Mouse (Mus musculus): Measurements from ENCODE around the gene Rrp7a.

DNA sequence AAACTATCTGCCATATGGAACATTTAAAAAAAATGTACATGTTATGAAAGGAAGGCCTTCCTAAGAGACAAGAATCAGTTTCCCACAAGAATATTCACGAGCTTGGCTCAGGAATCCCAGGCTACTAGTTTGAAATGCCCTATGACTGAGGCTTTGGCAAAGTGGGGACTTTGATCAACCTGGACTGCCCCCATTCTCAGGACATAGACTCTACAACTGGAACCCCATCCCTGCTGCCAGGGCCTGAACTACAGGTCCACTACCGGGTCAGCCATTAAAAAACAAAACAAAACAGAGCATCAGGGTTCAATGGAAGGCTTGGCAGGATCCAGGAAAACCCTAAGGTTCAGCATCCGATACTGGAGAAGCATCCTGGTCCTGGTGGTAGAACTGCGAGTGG, 28.1 kb upstream of the Rrp7a start:
- TF ChIP-seq POLR2A (IDR thresholded peaks at IDR 0.05; ENCODE audit: low read depth, low read length) (no peak), CTCF (IDR thresholded peaks at IDR 0.05; ENCODE audit: extremely low read depth, insufficient read depth, insufficient read length, insufficient replicate concordance) (no peak)
